Mouse (Mus musculus): ENCODE measurements around the gene Zswim1. TPM values are rescaled to one million over a fixed set of nuclear protein-coding genes. Genes with fewer than 3 reads are reported as not detected.
"Not testable (repeated sequence)": the region's sequence is repeated elsewhere in the genome, so short reads cannot be mapped to it uniquely, and the experiment has no call there.

Gene Zswim1
- total RNA-seq, 2 experiments from 2014 or later, result 0.30 to 5.4 TPM

DNA sequence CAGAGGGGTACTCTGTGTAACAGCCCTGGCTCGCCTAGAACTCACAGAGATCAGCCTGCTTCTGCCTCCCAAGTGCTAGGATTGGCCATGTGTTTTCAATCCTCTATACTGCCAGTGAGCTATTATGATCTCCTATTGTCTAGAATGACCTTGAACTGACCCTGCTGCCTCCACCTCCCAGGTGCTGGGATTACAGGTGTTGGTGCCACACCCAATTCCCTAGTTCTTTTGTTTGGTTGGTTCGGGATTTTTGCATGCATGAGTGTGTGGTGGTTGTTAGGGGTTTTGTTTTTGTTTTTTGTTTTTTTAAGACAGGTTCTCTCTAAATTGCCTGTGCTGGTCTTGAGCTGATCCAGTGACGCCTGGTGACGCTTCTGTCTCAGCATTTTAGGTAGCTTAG, 1.5 kb downstream of the Zswim1 start:
- no peak for ATAC-seq (replicated peaks; ENCODE audit: low FRiP score, poor library complexity, severe bottlenecking)

DNA sequence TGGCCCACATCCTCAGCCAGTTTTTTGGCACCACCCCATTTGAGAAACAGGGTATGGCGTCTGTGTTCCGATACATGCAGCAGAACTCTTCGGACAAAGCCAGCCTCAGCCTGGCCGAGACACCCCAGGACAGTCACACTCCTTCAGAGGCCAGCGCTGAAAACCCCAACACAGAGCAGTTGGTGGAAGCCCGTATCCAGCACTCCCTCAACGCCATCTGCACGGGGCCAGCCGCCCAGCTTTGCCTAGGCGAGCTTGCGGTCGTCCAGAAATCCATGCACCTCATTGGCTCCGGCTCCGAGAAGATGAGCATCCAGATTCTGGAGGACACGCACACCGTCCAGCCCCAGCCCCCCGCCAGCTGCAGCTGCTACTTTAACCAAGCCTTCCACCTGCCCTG, 3.0 kb downstream of the Zswim1 start:
- no peak for ATAC-seq (replicated peaks; ENCODE audit: low FRiP score, poor library complexity, severe bottlenecking)

DNA sequence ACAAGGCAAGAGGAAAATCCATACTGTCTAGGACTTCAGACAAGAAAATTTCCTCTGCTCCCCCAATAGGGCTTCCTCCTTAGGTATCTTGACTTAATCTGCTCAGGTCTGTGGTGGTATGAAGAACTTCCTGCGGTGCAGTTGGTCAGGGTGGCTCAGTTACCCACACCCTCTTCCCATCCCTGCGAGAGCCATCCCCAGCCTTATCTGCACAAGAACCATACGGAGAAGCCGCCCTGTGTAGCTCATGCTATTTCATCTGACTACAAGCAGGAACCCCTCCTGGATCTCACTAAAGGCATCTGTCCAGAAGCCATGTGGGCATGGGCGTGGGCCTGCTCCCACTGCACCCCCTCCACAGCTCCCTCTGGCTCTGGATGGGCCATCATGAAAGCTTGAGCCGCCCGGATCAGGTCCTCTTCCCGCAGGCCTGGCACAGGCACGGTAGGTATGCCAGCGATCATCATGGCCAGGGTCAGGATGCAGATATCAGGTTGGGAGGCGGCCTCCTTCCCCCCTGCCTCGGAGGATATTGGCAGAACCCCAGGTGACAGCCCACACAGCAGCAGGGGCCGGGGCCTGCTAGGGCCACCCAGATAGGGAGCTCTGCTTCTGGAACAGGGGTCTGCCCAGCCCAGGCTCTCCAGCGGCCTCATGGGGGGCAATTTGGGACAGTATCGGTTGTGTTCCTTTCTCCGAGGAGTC, 4.8 kb downstream of the Zswim1 start:
- peak; percentile 31; the same call in 1 of the 2 replicates for ATAC-seq (replicated peaks; ENCODE audit: low FRiP score, poor library complexity, severe bottlenecking)

DNA sequence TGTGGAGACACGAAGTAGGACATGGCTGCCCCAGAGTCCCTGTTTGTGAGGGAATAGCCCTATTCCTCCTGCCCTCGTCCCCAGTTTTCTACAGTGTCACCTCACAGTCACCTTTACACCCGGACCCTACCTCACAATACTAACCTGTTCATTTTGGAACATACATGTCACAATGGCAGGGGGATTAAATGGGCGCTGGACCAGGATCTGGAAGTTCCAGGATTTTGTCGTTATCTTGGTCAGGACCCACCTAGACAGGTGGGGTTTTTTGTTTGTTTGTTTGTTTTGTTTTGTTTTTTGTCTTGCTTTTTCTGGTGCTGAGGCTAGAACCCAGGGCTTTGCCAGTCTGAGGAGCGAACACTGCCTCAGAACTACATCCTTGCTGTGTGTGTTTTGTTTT, 6.0 kb downstream of the Zswim1 start, which contains the start of gene Spata25:
Gene Spata25 (minus strand): TSS at position 101 of the 400 bp plus-strand sequence.
- ATAC-seq (replicated peaks; ENCODE audit: low FRiP score, poor library complexity, severe bottlenecking), result no peak

DNA sequence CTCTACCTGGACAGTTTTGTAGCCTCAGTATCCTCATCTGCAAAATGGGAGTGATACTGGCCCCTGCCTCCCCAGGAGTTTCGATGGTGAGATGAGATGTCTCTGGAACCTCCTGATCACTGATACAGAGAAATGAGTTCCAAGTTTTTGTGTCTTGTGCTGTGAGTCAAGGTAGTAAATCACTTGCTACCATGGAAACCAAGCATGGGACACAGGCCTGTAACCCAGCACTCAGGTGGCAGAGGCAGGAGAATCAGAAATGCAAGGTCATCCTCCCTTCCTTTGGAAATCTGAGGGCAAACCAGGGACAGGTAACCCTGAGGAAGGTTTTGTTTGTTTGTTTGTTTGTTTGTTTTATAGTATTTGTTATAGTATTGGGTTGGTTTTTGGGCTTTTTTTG, 6.6 kb downstream of the Zswim1 start:
- ATAC-seq (replicated peaks; ENCODE audit: low FRiP score, poor library complexity, severe bottlenecking), result no peak

DNA sequence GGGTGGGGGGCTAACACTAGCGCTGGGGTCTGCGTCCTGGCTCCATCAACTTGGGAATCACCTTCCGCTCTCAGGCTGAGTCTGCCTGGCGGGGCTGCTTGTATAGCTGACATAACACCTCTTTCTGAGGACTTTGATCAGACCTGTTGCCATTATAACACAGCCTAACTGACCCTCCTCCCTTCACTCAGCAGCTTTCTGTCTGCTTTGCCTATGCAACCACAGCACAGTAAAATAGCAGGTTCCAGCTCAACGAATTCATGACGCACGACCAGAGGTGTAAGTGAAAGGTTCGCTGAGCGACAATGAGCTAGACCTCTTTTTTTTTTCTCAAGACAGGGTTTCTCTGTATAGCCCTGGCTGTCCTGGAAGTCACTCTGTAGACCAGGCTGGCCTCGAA, 8.5 kb downstream of the Zswim1 start:
- ATAC-seq (replicated peaks; ENCODE audit: low FRiP score, poor library complexity, severe bottlenecking), result no peak

DNA sequence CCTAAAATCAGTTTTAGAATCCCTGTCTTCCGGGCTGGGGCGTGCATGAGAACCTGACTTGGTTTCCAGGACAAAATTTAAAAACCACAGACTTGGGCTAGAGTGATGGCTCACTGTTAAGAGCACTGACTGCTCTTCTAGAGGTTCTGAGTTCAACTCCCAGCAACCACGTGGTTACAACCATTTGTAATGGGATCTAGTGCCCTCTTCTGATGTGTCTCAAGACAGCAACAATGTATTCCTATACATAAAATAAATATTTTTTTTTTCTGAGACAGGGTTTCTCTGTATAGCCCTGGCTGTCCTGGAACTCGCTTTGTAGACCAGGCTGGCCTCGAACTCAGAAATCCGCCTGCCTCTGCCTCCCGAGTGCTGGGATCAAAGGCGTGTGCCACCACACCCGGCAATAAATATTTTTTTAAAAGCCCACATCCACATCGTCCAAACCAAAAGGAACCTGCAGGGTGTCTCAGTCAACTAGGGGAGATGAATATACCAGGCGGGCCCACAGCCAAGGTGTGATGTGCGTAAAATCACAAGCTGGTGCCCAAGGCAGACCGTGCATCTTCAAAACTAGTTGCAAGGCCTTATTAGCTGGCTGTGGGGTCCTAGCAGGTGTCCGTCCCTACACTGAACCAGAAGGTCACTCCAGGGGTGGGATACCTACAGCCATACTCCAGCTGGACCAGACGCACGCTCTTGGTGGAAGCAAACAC, 9.7 kb downstream of the Zswim1 start:
- ATAC-seq (replicated peaks; ENCODE audit: low FRiP score, poor library complexity, severe bottlenecking), result no peak

DNA sequence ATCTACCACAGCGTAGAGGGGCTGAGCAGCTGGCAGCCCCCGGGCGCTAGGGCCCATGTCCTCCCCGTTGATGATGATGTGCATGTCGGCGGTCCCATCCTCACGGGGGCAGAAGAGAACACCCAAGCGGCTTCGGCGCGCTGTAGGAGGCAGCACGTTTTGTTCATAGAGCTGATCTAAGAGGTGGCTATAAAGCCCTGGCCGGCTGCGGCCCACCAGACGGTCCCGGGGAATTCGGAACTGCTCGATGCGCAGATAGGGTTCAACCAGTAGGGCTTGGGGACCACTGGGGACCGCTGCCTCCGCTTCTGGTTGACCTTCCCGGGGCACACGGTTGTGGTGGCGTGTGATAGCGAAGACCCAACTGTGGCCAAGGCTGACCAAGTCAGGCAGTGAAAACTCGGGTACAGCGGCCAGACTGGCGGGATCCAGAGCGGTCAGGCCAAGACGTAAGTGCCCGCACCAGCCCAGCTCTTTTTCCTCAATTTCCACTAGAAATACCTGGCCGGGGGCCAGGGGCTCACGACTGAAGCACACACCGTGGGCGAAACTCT, 10.3 kb downstream of the Zswim1 start, which contains the start of gene Ctsa:
Gene Ctsa (plus strand): TSS at position 126 of the 554 bp plus-strand sequence.
- ATAC-seq (replicated peaks; ENCODE audit: low FRiP score, poor library complexity, severe bottlenecking), result peak; percentile 72

DNA sequence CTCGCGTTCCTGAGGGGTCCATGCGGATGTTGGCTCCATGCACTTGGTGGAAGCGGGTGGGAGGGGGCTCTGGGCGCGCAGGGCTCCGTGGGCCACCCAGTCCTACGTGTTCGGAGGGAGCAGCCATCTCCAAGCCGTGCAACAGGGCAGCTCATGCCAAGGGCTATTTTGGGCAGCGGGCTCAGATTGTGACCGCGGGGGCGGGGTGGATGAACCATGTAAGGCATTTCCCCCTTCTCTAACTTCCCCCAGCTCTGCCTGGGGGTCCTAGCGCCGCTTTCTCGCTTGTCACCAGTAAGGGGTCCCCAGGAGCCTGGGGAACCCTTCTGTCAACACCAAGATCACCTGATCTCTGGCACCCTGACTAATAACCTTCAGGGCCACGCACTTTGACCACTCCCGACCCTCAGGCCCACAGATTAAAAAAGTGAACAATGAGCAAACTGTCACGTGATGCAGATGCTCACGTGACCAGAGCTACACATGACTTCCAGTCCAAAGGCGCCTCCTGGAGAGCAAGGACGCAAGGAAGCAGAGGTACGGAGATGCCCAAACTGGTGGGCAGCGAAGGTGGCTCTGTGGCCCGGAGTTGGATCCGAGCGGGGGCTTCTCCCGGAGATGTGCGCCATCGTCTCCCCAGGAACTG, 11.0 kb downstream of the Zswim1 start, which contains the start of gene Neurl2:
Gene Neurl2 (minus strand): TSS at position 143 of the 646 bp plus-strand sequence.
- ATAC-seq (replicated peaks; ENCODE audit: low FRiP score, poor library complexity, severe bottlenecking), result peak; percentile 73

DNA sequence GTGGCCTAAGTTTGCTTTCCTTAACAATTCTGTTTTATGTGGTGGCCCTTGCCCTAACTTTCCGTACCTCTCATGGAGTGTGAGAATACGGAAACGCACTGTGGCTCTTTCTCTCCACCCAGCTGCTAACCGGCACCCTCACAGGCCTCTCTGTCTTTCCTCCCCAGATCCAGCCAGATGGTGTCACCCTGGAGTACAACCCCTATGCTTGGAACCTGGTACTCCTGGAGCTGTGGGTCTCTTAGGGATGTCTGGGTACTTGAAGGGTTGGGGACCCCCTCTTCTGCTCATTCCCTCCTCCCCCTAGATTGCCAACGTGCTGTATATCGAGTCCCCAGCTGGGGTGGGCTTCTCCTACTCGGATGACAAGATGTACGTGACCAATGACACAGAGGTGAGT, 12.0 kb downstream of the Zswim1 start:
- ATAC-seq (replicated peaks; ENCODE audit: low FRiP score, poor library complexity, severe bottlenecking), result no peak

DNA sequence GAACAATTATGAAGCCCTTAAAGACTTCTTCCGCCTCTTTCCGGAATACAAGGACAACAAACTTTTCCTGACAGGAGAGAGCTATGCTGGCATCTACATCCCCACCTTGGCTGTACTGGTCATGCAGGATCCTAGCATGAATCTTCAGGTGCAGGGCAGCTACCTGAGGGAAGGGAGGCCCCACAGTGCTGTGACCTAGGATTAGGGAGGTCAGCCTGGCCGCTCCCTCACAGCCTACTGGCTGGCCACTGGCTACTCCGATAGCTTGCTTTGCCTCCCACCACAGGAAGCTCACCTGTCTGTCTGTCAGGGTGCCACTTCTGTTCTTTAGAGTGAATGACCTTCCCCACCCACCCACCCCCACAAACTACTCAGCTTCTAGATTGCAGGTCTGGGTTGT, 12.7 kb downstream of the Zswim1 start:
- no peak for ATAC-seq (replicated peaks; ENCODE audit: low FRiP score, poor library complexity, severe bottlenecking)

DNA sequence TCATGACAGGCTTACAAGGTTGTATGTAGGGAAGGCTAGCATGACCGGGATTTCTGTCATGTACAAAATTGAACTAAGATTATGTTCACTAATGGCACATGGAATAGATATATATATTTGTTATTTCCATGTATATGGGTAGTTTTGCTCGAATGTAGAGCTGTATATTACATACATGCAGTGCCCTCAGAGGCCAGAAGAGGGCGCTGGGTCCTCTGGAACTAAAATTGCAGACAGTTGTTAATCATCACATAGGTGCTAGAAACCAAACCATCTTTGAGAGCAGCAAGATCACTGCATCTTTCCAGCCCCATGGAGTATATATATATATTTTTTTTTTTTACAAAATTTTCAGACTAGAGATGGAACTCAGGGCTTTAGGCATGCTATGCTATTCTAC, 23.3 kb downstream of the Zswim1 start:
- no peak for ATAC-seq (replicated peaks; ENCODE audit: low FRiP score, poor library complexity, severe bottlenecking)

DNA sequence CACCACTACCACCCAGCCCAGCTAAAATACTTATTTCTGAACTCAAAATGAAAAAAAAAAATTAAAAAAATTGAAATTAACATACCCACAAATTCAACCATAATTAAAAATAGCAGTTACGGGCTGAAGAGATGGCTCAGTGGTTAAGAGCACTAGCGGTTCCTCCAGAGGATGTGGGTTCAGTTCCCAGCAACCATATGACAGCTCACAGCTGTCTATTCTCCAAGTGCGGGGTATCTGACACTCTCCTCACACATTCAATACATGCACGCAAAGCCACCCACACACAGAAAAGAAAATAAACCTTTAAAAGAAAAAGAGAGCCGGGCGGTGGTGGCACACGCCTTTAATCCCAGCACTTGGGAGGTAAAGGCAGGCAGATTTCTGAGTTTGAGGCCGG, 27.6 kb downstream of the Zswim1 start:
- ATAC-seq (replicated peaks; ENCODE audit: low FRiP score, poor library complexity, severe bottlenecking), result no peak

DNA sequence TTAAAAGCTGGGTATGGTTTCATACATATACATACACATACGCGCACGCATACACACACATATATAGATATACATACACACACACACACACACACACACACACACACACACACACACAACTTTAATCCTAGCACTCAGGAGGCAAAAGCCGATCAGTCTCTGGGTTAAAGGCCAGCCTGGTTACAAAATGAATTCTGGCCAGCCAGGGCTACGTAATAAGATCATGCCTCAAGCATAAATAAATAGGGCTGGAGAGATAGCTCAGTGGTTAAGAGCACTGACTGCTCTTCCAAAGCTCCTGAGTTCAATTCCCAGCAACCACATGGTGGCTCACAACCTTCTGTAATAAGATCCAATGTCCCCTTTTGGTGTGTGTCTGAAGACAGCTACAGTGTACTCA, 33.1 kb downstream of the Zswim1 start:
- ATAC-seq (replicated peaks; ENCODE audit: low FRiP score, poor library complexity, severe bottlenecking), result not testable (repeated sequence)

DNA sequence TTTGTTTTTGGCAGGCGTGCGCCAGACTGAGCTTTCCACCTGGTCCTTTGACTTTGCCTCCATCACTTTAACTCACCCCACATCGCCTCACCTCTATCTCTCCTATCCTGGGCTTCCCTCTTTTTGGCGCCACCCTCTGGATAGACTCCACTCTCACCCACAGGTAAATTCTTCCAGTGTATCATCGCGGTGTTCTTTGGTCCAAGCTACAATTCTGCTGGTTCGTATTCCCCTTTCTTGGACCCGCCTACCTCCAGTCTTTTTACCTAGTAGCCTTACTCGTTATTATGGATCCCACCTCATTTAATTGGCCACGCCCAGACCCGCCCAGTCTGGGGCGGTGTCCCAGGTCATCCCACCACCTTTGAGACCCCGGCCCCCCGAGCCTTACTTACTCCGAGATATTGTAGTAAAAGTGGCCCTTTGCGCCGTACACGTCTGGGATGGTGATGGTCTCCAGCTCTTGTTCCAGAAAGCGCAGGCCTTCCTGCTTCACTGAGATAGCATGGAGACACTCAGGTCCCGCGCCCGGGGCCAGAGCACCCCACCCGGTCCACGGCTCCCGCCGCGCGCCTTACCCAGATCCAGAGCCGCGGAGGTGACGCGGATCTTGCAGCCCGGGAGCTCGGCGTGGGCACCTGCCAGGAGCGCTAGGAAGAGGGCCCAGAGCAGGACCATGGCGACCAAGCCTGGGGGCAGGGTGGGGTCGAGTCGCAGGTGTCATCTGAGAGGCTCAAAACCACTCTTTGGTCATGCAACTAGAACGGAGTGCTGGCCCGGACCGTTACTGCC, 34.0 kb downstream of the Zswim1 start:
- ATAC-seq (replicated peaks; ENCODE audit: low FRiP score, poor library complexity, severe bottlenecking), result no peak

DNA sequence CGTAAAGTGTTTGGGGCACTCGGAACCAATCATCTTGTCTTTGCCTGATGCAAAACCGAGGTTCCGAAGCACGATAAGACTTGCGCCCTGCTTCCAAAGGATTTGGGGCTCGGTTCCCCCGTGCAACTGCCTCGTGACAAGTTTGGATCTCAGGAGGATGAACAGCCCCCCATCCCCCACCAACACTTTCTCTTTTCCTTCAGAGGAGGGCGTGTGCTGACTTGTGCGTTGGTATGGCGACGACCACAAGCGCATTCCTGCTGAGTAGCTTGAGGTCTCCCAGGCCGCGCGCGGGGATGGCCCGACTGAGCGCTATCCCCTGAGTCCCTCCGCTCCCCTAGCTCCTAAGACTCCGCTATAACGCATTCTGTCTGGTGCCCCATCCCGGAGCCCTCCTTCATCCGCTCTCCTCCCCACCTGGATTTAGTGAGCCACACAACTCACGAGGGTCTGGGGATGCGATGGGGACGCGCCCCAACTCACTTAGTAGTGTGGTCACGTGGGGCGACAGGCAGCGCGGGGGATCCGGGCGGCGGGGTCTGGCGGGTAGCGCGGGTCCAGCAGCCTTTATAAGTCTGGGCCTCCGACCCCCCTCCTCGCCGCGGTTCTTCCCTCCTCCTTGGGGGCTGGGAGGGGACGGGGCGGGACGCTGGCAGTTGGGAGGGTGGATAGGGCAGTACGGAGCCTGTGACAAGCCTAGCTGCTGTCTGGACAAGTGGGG, 34.8 kb downstream of the Zswim1 start, which contains the start of gene Pltp:
Gene Pltp (minus strand): TSS at position 611 of the 721 bp plus-strand sequence.
- 0 out of 2 replicates have a peak, but pooled peaks have one; percentile 15 for ATAC-seq (replicated peaks; ENCODE audit: low FRiP score, poor library complexity, severe bottlenecking)

DNA sequence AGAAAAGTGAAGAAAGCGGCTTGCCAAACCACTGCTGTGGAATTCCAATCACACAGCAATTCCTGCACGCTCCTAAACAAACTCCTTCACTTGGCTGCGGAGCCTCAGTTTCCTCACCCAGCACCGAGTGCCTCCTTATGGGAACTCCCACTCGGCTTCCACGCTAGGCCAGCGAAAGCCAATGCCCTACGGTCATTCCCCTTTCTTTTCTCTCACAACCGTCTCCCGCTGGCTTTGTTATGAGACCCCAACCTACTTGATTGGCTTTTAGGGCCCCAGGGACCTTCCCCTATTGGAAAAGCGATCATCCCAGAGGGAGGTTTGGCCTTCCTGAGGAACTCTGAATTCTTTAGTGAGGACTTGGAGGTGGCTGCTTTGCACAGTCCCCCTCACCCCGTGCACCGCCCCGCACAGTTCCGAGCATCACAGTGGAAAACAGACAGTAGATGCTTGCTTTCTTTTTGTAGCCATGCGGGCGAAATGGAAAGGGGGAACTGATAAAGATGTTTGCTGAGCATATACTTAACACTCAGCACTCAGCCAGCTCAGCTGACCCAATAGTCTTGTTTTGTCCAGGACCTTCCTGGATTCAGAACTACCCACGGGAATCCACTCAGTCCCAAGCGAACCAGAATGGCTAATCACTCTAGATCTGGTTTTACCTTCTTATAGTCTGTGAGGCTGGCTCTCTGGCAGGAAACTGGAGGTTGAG, 35.5 kb downstream of the Zswim1 start:
- ATAC-seq (replicated peaks; ENCODE audit: low FRiP score, poor library complexity, severe bottlenecking), result no peak

DNA sequence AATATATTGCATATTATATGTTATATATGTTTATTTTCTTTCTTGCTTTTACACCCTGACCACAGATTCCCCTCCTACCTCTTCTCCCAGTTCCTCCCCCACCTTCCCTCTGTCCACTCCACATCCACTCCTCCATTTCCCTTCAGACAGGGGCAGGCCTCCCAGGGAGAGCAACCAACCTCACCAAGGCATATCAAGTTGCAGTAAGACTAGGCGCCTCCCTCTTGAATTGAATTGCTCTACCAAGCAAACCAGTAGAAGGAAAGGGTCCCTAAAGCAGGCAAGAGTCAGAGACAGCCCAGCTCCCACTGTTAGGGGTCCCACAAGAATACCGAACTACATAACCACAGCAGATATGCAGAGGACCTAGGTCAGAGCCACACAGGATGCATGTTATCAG, 36.7 kb downstream of the Zswim1 start:
- ATAC-seq (replicated peaks; ENCODE audit: low FRiP score, poor library complexity, severe bottlenecking), result no peak

Measured in erythroid progenitor cell, adult 5-6 weeks (primary cell).